Mouse (Mus musculus) CD4-positive, CD25-positive, alpha-beta regulatory T cell, adult 2 months (primary cell): ENCODE measurements around the gene Mettl13.

Experiments
- DNase-seq: peaks from one replicate; pipeline ENCODE4 v3.0.0-alpha.2; 2012; ENCODE audit warnings: low read depth, low spot score

The Mettl13 gene

DNA sequence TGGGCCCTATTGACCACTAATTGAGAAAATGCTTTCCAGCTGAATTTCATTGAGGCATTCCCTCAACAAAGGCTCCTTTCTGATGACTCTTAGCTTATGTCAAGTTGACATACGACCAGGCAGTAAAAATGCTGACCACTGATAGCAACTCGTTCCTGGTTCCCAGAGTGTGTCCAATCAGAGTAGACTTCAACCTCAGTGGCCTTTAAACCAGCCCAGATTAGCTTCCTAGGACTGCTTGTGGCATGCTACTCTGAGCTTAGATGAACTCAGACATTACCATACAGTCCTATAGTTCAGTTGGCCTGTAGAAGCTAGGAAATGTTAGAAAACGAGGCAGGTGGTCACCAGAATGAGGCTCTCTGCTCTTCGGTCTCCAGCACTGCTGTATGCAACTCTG is 16.0 kb downstream of the Mettl13 start:
- no peak for DNase-seq

- no peak for DNase-seq
Measured at GRCm38 (mm10) chr1:162531584-162531983, 16.8 kb downstream of the Mettl13 start.

DNA sequence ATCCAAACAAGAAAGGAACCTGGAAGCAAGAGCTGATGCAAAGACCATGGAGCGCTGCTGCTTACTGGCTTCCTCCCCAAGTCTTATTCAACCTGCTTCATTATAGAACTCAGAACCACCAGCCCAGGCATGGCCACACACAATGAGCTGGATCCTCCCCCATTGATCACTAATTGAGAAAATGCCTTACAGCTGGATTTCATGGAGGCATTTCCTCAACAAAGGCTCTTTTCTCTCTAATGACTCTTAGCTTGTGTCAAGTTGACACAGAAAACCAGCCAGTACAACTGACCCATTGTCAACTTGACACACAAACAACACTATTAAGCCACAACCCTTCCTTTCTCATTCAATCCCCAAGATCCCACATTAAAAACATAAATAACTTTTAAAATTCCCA is 17.7 kb downstream of the Mettl13 start:
- DNase-seq: no peak

DNA sequence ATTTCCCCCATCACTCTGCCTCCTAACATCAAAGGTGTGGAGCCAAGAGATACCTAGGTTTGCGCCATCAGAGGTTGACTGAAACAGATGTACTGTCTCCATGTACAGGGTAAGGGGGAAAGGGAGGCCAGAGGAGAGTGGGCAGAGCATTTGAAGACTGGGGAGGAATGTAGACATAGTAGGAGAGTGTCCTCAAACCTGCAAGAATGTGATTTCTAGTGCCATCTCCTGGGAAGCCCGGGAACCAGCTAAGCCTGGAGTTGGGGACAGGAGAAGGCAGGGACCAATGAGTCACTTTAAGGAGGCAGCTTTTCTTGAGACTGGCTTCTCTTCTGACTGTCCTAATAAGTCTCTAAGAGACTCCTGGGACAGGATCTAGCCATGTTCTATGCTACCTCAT is 18.7 kb downstream of the Mettl13 start:
- no peak for DNase-seq

GRCm38 (mm10) chr1:162515116-162515515 is 33.2 kb downstream of the Mettl13 start:
- no peak for DNase-seq

DNA sequence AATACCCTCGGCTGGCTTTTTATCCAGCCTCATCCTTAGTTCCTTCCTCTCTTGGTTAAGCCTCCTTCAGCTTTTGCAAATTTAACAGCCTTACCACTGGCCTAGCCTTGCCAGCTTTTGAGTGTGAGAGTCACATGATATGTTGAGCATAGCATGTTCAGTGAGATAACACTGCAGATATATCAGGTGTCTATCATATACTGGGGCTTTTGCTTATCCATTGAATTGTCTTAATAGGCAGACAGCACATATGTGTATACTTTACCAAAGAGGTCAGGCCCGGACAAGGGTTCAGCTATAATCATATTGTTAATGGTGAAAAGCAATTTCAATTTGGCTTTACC is 38.4 kb downstream of the Mettl13 start:
- DNase-seq: no peak

GRCm38 (mm10) chr1:162509329-162510012 is 38.9 kb downstream of the Mettl13 start:
- DNase-seq: peak; percentile 26

DNA sequence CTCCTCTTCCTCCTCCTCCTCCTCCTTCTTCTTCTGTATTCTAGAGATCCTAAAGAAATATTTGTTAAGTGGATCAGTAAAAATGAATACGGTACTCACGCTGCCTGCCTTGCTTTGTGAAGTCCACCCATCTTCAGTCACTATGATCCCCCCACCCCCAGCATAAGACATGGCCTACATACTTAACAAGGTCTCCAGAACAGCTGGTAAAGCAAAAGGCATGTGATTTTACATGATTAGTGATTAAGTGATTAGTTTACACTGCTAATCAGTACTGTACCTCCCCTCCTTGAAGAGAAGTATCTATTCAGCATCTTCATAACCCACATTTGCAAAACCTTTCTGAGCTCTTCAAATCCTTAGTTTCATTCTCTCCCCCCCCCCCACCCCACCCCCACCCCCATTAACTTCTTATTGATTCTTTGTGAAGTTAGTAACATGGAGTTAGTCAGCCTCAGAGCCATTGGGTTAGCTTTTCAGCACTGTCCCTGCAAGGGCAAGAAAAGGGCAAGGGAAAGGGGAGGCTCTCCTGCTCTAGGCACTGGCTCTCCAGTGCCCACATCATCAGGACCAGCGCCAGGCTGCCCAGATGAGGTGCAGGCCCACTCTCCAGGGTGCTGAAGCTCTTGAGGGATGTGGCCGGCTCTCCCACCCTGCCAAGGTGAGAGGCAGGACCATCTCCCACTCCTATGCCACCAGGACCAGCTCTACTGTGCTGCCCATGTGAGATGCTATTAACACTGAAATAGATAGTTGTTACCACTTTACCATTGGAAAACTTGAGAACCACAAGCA is 39.9 kb downstream of the Mettl13 start:
- no peak for DNase-seq

DNA sequence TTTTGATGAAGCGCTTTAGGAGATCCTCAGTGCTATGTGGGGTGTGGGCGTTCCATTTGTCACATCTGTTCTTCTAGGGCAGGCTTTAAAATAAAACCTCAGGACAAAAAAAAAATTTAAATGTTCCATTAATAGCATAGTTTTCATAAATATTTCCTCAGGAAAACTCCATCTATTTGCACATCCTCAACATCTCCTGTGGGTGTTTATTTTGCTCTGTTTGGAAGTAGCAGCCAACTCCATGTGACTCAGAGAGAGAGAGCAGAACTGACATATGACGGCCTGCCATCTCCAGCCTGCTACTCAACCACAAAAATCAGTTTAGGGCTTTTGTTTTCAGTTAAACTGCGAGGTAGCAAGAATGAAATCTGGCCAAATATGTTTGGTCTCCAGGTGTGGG is 41.8 kb downstream of the Mettl13 start:
- no peak for DNase-seq

GRCm38 (mm10) chr1:162505649-162506048 is 42.7 kb downstream of the Mettl13 start:
- DNase-seq: no peak
